ENCODE assay signal across 27 mouse cellular contexts in genomic region chr13:51131179-51131578, GRCm38 (mm10). TPM values are rescaled to one million over a fixed set of nuclear protein-coding genes. Genes with fewer than 3 reads are reported as not detected.
DNase-seq lines count a peak whose midpoint lies in the region; ATAC-seq and TF ChIP-seq lines count a peak whose summit lies in the region.
"Had no signal": no experiment of that assay in that cellular context is flagged by ENCODE, and none has a peak within 500 bp of the region (broad histone marks: within the 10 kb centered on the region; RNA-seq: fewer than 3 reads in every experiment).

No protein-coding gene starts in this region.

- TF ChIP-seq POLR2A in ES-Bruce4 (IDR thresholded peaks at IDR 0.05; ENCODE audit: insufficient read depth, low read length), result no peak

- no peak overlapping the region for H3K4me2 ChIP-seq in midbrain, embryonic 11.5 days
- no peak overlapping the region for H3K4me2 ChIP-seq in midbrain, embryonic 14.5 days (ENCODE audit: low read length)
- no peak overlapping the region for H3K4me2 ChIP-seq in hindbrain, embryonic 14.5 days (replicated peaks)
- H3K4me2 ChIP-seq: heart, embryonic 13.5 days; hindbrain, embryonic 12.5 days; kidney, embryonic 15.5 days; liver, embryonic 13.5 days; neural tube, embryonic 12.5 days had no signal

- WGBS in midbrain, embryonic 11.5 days, result 87% methylated on average over 10 of the region's 10 CpGs
- 78% methylated on average over 10 of the region's 10 CpGs for WGBS in midbrain, embryonic 14.5 days
- WGBS in hindbrain, embryonic 14.5 days, result 88% methylated on average over 10 of the region's 10 CpGs

- no peaks in the 10 kb centered on the region; the same call in none of the 2 replicates for H3K36me3 ChIP-seq in midbrain, embryonic 11.5 days (ENCODE audit: control insufficient read depth, insufficient read depth, low read length)
- H3K36me3 ChIP-seq in midbrain, embryonic 14.5 days (ENCODE audit: control insufficient read depth, insufficient read depth, low read length), result peaks cover 42% of the 10 kb centered on the region
- H3K36me3 ChIP-seq in ES-Bruce4 (ENCODE audit: control insufficient read depth, insufficient read depth, low read length, poor library complexity, severe bottlenecking), result peaks cover 5% of the 10 kb centered on the region
- H3K36me3 ChIP-seq in megakaryocyte, embryonic 14.5 days (replicated peaks; ENCODE audit: low read length), result peaks cover 70% of the 10 kb centered on the region
- H3K36me3 ChIP-seq in hindbrain, embryonic 14.5 days (replicated peaks; ENCODE audit: control insufficient read depth, insufficient read depth), result peaks cover 44% of the 10 kb centered on the region

- no peak for TF ChIP-seq EP300 in ES-Bruce4 (IDR thresholded peaks at IDR 0.05; ENCODE audit: insufficient read depth, low read depth, low read length)

- no peaks in the 10 kb centered on the region for H3K4me1 ChIP-seq in midbrain, embryonic 11.5 days (ENCODE audit: control insufficient read depth, insufficient read depth, low read length)
- H3K4me1 ChIP-seq in midbrain, embryonic 14.5 days (ENCODE audit: control insufficient read depth, insufficient read depth, low read length), result no peaks in the 10 kb centered on the region
- peaks cover 9% of the 10 kb centered on the region for H3K4me1 ChIP-seq in ES-Bruce4 (ENCODE audit: control insufficient read depth, insufficient read depth, low read length)
- peaks cover 23% of the 10 kb centered on the region for H3K4me1 ChIP-seq in megakaryocyte, embryonic 14.5 days
- no peaks in the 10 kb centered on the region for H3K4me1 ChIP-seq in hindbrain, embryonic 14.5 days (replicated peaks; ENCODE audit: control insufficient read depth, insufficient read depth, low read length)
- H3K4me1 ChIP-seq: embryonic facial prominence, embryonic 10.5 days; neural tube, embryonic 12.5 days had no signal

- H3K9me3 ChIP-seq in midbrain, embryonic 11.5 days (ENCODE audit: control insufficient read depth, low read length), result no peaks in the 10 kb centered on the region
- H3K9me3 ChIP-seq in midbrain, embryonic 14.5 days (ENCODE audit: control insufficient read depth, low read length), result no peaks in the 10 kb centered on the region
- no peaks in the 10 kb centered on the region for H3K9me3 ChIP-seq in ES-Bruce4 (replicated peaks; ENCODE audit: control insufficient read depth, insufficient read depth, low read length, poor library complexity, severe bottlenecking)
- H3K9me3 ChIP-seq in megakaryocyte, embryonic 14.5 days, result no peaks in the 10 kb centered on the region
- H3K9me3 ChIP-seq in hindbrain, embryonic 14.5 days (ENCODE audit: control insufficient read depth, low read length), result no peaks in the 10 kb centered on the region
- H3K9me3 ChIP-seq: embryonic facial prominence, embryonic 10.5 days; heart, embryonic 13.5 days; hindbrain, embryonic 12.5 days; kidney, embryonic 15.5 days; liver, embryonic 13.5 days; neural tube, embryonic 12.5 days had no signal

- H3K9ac ChIP-seq in midbrain, embryonic 11.5 days (ENCODE audit: low read length), result no peak overlapping the region
- H3K9ac ChIP-seq in midbrain, embryonic 14.5 days (replicated peaks; ENCODE audit: low read length), result no peak overlapping the region
- no peak overlapping the region for H3K9ac ChIP-seq in ES-Bruce4 (ENCODE audit: low read depth, poor library complexity, severe bottlenecking)
- no peak overlapping the region for H3K9ac ChIP-seq in hindbrain, embryonic 14.5 days
- H3K9ac ChIP-seq: heart, embryonic 13.5 days; hindbrain, embryonic 12.5 days; kidney, embryonic 15.5 days; liver, embryonic 13.5 days; neural tube, embryonic 12.5 days had no signal

- H3K4me3 ChIP-seq in midbrain, embryonic 11.5 days (ENCODE audit: low read depth, low read length), result no peak overlapping the region
- no peak overlapping the region for H3K4me3 ChIP-seq in midbrain, embryonic 14.5 days (replicated peaks; ENCODE audit: low read depth, low read length)
- no peak overlapping the region for H3K4me3 ChIP-seq in ES-Bruce4 (ENCODE audit: low read depth, low read length)
- H3K4me3 ChIP-seq in megakaryocyte, embryonic 14.5 days (replicated peaks), result peak overlapping the region; percentile 66
- no peak overlapping the region for H3K4me3 ChIP-seq in hindbrain, embryonic 14.5 days (replicated peaks; ENCODE audit: low read length)
- H3K4me3 ChIP-seq: embryonic facial prominence, embryonic 10.5 days; heart, adult 2 months; heart, embryonic 13.5 days; hindbrain, embryonic 12.5 days; kidney, embryonic 15.5 days; liver, embryonic 13.5 days; neural tube, embryonic 12.5 days had no signal

- ATAC-seq in midbrain, embryonic 11.5 days (ENCODE audit: low FRiP score), result no peak
- no peak for ATAC-seq in midbrain, embryonic 14.5 days (ENCODE audit: low FRiP score, low TSS enrichment)
- ATAC-seq in hindbrain, embryonic 14.5 days (ENCODE audit: low FRiP score), result no peak
- ATAC-seq: forebrain, embryonic 16.5 days had no signal

- no peak overlapping the region for H3K27ac ChIP-seq in midbrain, embryonic 11.5 days (ENCODE audit: low read depth, low read length)
- no peak overlapping the region for H3K27ac ChIP-seq in midbrain, embryonic 14.5 days (replicated peaks; ENCODE audit: low read depth, low read length)
- H3K27ac ChIP-seq in ES-Bruce4 (ENCODE audit: insufficient read depth, low read length), result peak overlapping the region; percentile 29; the same call in 1 of the 2 replicates
- H3K27ac ChIP-seq in hindbrain, embryonic 14.5 days, result no peak overlapping the region
- H3K27ac ChIP-seq: embryonic facial prominence, embryonic 10.5 days; heart, adult 2 months; heart, embryonic 13.5 days; hindbrain, embryonic 12.5 days; kidney, embryonic 15.5 days; liver, embryonic 13.5 days; neural tube, embryonic 12.5 days; stomach, postnatal 0 days had no signal

- no peaks in the 10 kb centered on the region for H3K27me3 ChIP-seq in midbrain, embryonic 11.5 days (ENCODE audit: control insufficient read depth, insufficient read depth, low read length)
- no peaks in the 10 kb centered on the region for H3K27me3 ChIP-seq in midbrain, embryonic 14.5 days (ENCODE audit: control insufficient read depth, insufficient read depth, low read length)
- no peaks in the 10 kb centered on the region for H3K27me3 ChIP-seq in ES-Bruce4 (ENCODE audit: control insufficient read depth, insufficient read depth, low read length, poor library complexity, severe bottlenecking)
- no peaks in the 10 kb centered on the region for H3K27me3 ChIP-seq in megakaryocyte, embryonic 14.5 days (replicated peaks)
- H3K27me3 ChIP-seq in hindbrain, embryonic 14.5 days (ENCODE audit: control insufficient read depth, insufficient read depth, low read length), result no peaks in the 10 kb centered on the region
- H3K27me3 ChIP-seq: CH12.LX; heart, embryonic 13.5 days; hindbrain, embryonic 12.5 days; kidney, embryonic 15.5 days; liver, embryonic 13.5 days; neural tube, embryonic 12.5 days had no signal

- TF ChIP-seq CTCF in ES-Bruce4 (IDR thresholded peaks at IDR 0.05; ENCODE audit: low read depth, low read length), result no peak

- DNase-seq in midbrain, embryonic 11.5 days (ENCODE audit: low spot score, missing footprints), result peak; percentile 45
- no peak for DNase-seq in midbrain, embryonic 14.5 days
- DNase-seq in R1 (ENCODE audit: low read depth, low spot score), result peak; percentile 65
- DNase-seq in hindbrain, embryonic 14.5 days (ENCODE audit: low spot score), result no peak
- no peak for DNase-seq in layer of hippocampus, postnatal 10 days (ENCODE audit: low spot score in 2 of 2)
- DNase-seq: adrenal gland, postnatal 25 days; B cell, adult 2 months; cerebellum, adult 9-10 months; gastrocnemius, postnatal 25 days; heart, adult 2 months; kidney, adult 11 months; kidney, postnatal 36 days; liver, embryonic 13.5 days; lung, adult 2 months; lung, postnatal 14 days; thymus, postnatal 14 days had no signal

RNA-seq across cellular contexts. Expression of gene Spin1, which starts 30.5 kb away (rescaled TPM):
- polyA plus RNA-seq in midbrain, embryonic 11.5 days (2014; fragmentation: Nextera tagmentation; extraction: Ambion mirVana), result 102 and 103 TPM in 2 replicates
- 149 and 202 TPM in 2 replicates for polyA plus RNA-seq in midbrain, embryonic 14.5 days (2014; fragmentation: Nextera tagmentation; extraction: Ambion mirVana)
- polyA plus RNA-seq in ES-Bruce4 (2011; ENCODE audit: insufficient read depth, insufficient read length, low read depth, missing spikeins), result 72.0 and 72.3 TPM in 2 replicates
- polyA plus RNA-seq in megakaryocyte, embryonic 14.5 days (2012; ENCODE audit: insufficient read depth, low replicate concordance), result 1.7 TPM in 1 of 2 replicates, not detected in the other
- 172 and 194 TPM in 2 replicates for polyA plus RNA-seq in hindbrain, embryonic 14.5 days (2014; fragmentation: Nextera tagmentation; extraction: Ambion mirVana)
- 100 to 1,000 TPM; 180 to 193 TPM for total RNA-seq in layer of hippocampus, postnatal 10 days (2021)

RNA-seq across cellular contexts. Expression of gene Nxnl2, which starts 39.6 kb away (rescaled TPM):
- polyA plus RNA-seq in midbrain, embryonic 11.5 days (2014; fragmentation: Nextera tagmentation; extraction: Ambion mirVana), result 0.29 and 0.51 TPM in 2 replicates
- polyA plus RNA-seq in midbrain, embryonic 14.5 days (2014; fragmentation: Nextera tagmentation; extraction: Ambion mirVana), result 1.3 TPM in 2 replicates
- polyA plus RNA-seq in ES-Bruce4 (2011; ENCODE audit: insufficient read depth, insufficient read length, low read depth, missing spikeins), result 2.4 and 2.6 TPM in 2 replicates
- polyA plus RNA-seq in megakaryocyte, embryonic 14.5 days (2012; ENCODE audit: insufficient read depth, low replicate concordance), result not detected in 2 replicates
- polyA plus RNA-seq in hindbrain, embryonic 14.5 days (2014; fragmentation: Nextera tagmentation; extraction: Ambion mirVana), result 3.0 and 3.3 TPM in 2 replicates
- total RNA-seq in layer of hippocampus, postnatal 10 days (2021), result 1 to 10 TPM; 1.3 TPM
- total RNA-seq: gastrocnemius, postnatal 25 days; megakaryocyte-erythroid progenitor cell, adult 5-6 weeks had no signal
- polyA plus RNA-seq: liver, embryonic 13.5 days had no signal

Comparison
In these comparisons a context has a peak if more than half of its experiments do, and no peak if none do; other contexts are left out.
1. DNase-seq: peak in midbrain, embryonic 11.5 days (single experiment) and R1 (single experiment); none in midbrain, embryonic 14.5 days (single experiment), hindbrain, embryonic 14.5 days (single experiment) and layer of hippocampus, postnatal 10 days (0 of 2).
2. RNA of gene Spin1, which starts 30.5 kb away (polyA plus RNA-seq): 149 to 202 TPM in midbrain, embryonic 14.5 days, 172 to 194 TPM in hindbrain, embryonic 14.5 days, 102 to 103 TPM in midbrain, embryonic 11.5 days and 72.0 to 72.3 TPM in ES-Bruce4; 1.7 TPM in megakaryocyte, embryonic 14.5 days; every median in the first group is over 10 times any median in the second.